Mouse (Mus musculus): ENCODE measurements around the gene Parp4. TPM values are rescaled to one million over a fixed set of nuclear protein-coding genes. Genes with fewer than 3 reads are reported as not detected.

The Parp4 gene
- polyA plus RNA-seq, 1 experiment from 2014 or later = 0.90 TPM

DNA sequence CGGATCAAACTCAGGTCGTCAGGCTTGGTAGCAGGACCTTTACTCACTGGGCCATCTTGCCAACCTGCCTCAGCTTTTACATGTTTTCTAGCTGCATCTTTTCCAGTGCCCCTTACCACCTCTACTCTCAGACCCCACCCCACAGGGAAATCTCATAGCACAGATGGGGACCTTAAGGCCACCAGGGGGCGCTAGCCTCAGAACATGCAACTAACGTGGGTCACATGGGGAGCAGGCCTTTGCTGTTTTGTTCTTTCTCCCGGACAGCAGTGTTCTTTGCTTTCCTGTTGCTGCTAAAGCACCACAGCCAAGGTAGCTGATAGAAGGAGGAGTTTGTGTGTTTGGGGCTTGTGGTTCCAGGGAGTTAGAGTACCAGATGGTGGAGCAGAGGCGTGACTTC is 23.3 kb downstream of the Parp4 start:
- H3K4me3 ChIP-seq (ENCODE audit: low read length) = no peak overlapping the region
- no peaks in the 10 kb centered on the region for H3K9me3 ChIP-seq (ENCODE audit: control insufficient read depth, low read length)
- H3K36me3 ChIP-seq (ENCODE audit: control insufficient read depth, insufficient read depth, low read length) = no peaks in the 10 kb centered on the region
- 45% methylated on average over 6 of the region's 6 CpGs for WGBS
- no peak for ATAC-seq
- H3K27me3 ChIP-seq (replicated peaks; ENCODE audit: control insufficient read depth, insufficient read depth, low read length) = no peaks in the 10 kb centered on the region
- no peak overlapping the region for H3K9ac ChIP-seq (ENCODE audit: low read depth, low read length)
- no peaks in the 10 kb centered on the region for H3K4me1 ChIP-seq (ENCODE audit: control insufficient read depth, insufficient read depth, low read depth, low read length)
- no peak overlapping the region for H3K4me2 ChIP-seq (ENCODE audit: low read length)
- H3K27ac ChIP-seq (ENCODE audit: low read depth, low read length) = no peak overlapping the region

DNA sequence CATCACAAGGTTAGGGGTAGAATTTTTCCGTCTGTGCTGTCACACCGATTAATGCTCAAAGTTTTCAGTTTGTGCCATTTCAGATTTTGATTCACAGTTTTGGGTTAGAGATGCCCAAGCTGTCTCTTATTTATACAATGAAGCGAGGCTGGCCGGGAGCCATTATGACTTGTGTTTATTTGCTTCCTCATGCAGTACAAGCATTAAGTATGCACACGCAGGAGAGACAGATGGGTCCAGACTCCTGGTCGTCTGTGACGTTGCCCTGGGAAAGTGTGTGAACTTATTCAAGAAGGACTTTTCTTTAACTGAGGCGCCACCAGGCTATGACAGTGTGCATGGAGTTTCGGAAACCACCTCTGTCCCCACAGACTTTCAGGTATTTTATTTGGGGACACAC is 26.6 kb downstream of the Parp4 start:
- Histone ChIP-seq H3K36me3 (ENCODE audit: control insufficient read depth, insufficient read depth, low read length) (no peaks in the 10 kb centered on the region), H3K9me3 (ENCODE audit: control insufficient read depth, low read length) (no peaks in the 10 kb centered on the region), H3K4me2 (ENCODE audit: low read length) (no peak overlapping the region), H3K9ac (ENCODE audit: low read depth, low read length) (no peak overlapping the region), H3K4me3 (ENCODE audit: low read length) (no peak overlapping the region), H3K27me3 (replicated peaks; ENCODE audit: control insufficient read depth, insufficient read depth, low read length) (no peaks in the 10 kb centered on the region), H3K27ac (ENCODE audit: low read depth, low read length) (no peak overlapping the region), H3K4me1 (ENCODE audit: control insufficient read depth, insufficient read depth, low read depth, low read length) (no peaks in the 10 kb centered on the region)
- 84% methylated on average over 9 of the region's 9 CpGs for WGBS
- ATAC-seq = no peak

DNA sequence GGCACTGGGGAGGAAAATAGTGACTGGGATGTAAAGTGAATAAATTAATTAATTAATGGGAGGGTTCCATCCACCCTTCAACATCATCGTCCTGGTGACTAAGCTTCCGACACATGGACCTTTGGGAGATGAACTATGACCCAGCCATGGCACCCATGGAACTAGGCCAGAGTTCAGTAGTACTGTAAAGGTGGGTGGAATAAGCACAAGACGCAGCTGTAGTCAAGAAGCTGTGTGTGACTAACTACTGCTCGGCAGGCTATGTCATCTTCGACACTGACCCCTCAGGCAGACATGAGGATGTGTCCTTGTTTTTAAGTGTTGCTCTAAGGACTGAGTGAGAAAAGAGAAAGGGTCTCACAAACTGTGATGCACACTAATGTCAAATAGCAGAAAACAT is 29.0 kb downstream of the Parp4 start:
- no peaks in the 10 kb centered on the region for H3K36me3 ChIP-seq (ENCODE audit: control insufficient read depth, insufficient read depth, low read length)
- H3K27ac ChIP-seq (ENCODE audit: low read depth, low read length) = no peak overlapping the region
- no peak overlapping the region for H3K9ac ChIP-seq (ENCODE audit: low read depth, low read length)
- no peak for ATAC-seq
- H3K9me3 ChIP-seq (ENCODE audit: control insufficient read depth, low read length) = no peaks in the 10 kb centered on the region
- H3K4me3 ChIP-seq (ENCODE audit: low read length) = no peak overlapping the region
- 90% methylated on average over 5 of the region's 5 CpGs for WGBS
- H3K4me1 ChIP-seq (ENCODE audit: control insufficient read depth, insufficient read depth, low read depth, low read length) = no peaks in the 10 kb centered on the region
- no peaks in the 10 kb centered on the region for H3K27me3 ChIP-seq (replicated peaks; ENCODE audit: control insufficient read depth, insufficient read depth, low read length)
- no peak overlapping the region for H3K4me2 ChIP-seq (ENCODE audit: low read length)

DNA sequence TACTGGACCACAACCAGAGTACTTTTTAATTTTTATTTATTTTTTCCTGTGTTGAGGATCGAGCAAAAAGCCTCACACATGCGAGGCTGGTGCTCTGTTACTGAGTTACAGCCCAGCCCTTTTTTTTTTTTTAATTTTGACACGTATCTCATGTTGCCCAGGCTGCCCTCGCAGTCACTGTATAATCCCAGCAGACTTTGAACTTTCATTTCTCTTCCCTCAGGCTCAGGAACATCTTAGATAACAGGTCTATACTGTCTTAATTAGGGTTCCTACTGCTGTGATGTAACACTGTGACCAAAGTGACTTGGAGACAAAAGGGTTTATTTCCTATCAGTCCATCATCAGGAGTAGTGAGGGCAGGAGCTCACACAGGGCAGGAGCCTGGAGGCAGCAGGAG is 29.7 kb downstream of the Parp4 start:
- WGBS = 81% methylated on average over 4 of the region's 4 CpGs
- H3K27me3 ChIP-seq (replicated peaks; ENCODE audit: control insufficient read depth, insufficient read depth, low read length) = no peaks in the 10 kb centered on the region
- H3K4me2 ChIP-seq (ENCODE audit: low read length) = no peak overlapping the region
- H3K4me1 ChIP-seq (ENCODE audit: control insufficient read depth, insufficient read depth, low read depth, low read length) = no peaks in the 10 kb centered on the region
- no peaks in the 10 kb centered on the region for H3K9me3 ChIP-seq (ENCODE audit: control insufficient read depth, low read length)
- no peak overlapping the region for H3K27ac ChIP-seq (ENCODE audit: low read depth, low read length)
- H3K4me3 ChIP-seq (ENCODE audit: low read length) = no peak overlapping the region
- ATAC-seq = no peak
- no peak overlapping the region for H3K9ac ChIP-seq (ENCODE audit: low read depth, low read length)
- no peaks in the 10 kb centered on the region for H3K36me3 ChIP-seq (ENCODE audit: control insufficient read depth, insufficient read depth, low read length)

DNA sequence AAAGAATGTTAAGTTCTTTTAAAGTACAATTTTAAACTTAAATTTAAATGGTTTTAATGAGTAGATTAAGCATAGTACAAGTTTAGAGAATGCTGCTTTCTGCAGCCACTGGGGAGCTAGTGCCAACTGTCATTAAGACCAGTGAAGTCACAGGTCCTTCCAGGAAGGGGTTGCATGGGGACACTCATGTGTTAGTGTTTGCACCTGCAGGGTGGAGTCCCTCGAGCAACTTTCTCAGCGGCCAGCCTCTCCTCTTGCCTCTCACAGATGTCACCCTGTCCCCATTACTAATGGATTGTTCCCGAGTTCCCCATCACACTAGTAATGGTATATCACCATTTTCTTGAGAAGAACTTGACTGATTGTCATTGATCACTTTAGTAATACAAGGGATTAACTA is 37.8 kb downstream of the Parp4 start:
- no peak overlapping the region for H3K9ac ChIP-seq (ENCODE audit: low read depth, low read length)
- no peaks in the 10 kb centered on the region for H3K9me3 ChIP-seq (ENCODE audit: control insufficient read depth, low read length)
- no peak overlapping the region for H3K4me2 ChIP-seq (ENCODE audit: low read length)
- no peaks in the 10 kb centered on the region for H3K4me1 ChIP-seq (ENCODE audit: control insufficient read depth, insufficient read depth, low read depth, low read length)
- H3K27me3 ChIP-seq (replicated peaks; ENCODE audit: control insufficient read depth, insufficient read depth, low read length) = no peaks in the 10 kb centered on the region
- no peaks in the 10 kb centered on the region for H3K36me3 ChIP-seq (ENCODE audit: control insufficient read depth, insufficient read depth, low read length)
- H3K4me3 ChIP-seq (ENCODE audit: low read length) = no peak overlapping the region
- ATAC-seq = no peak
- WGBS = 88% methylated on average over 3 of the region's 3 CpGs
- no peak overlapping the region for H3K27ac ChIP-seq (ENCODE audit: low read depth, low read length)

GRCm38 (mm10) chr14:56617470-56617869 is 42.1 kb downstream of the Parp4 start:
- Histone ChIP-seq H3K36me3 (ENCODE audit: control insufficient read depth, insufficient read depth, low read length) (no peaks in the 10 kb centered on the region), H3K4me3 (ENCODE audit: low read length) (no peak overlapping the region), H3K27ac (ENCODE audit: low read depth, low read length) (no peak overlapping the region), H3K9me3 (ENCODE audit: control insufficient read depth, low read length) (no peaks in the 10 kb centered on the region), H3K4me1 (ENCODE audit: control insufficient read depth, insufficient read depth, low read depth, low read length) (no peaks in the 10 kb centered on the region), H3K9ac (ENCODE audit: low read depth, low read length) (no peak overlapping the region), H3K4me2 (ENCODE audit: low read length) (no peak overlapping the region), H3K27me3 (replicated peaks; ENCODE audit: control insufficient read depth, insufficient read depth, low read length) (no peaks in the 10 kb centered on the region)
- WGBS = 96% methylated on average over 1 of the region's 1 CpGs
- ATAC-seq = no peak

GRCm38 (mm10) chr14:56620425-56620824 is 45.0 kb downstream of the Parp4 start:
- Histone ChIP-seq H3K36me3 (ENCODE audit: control insufficient read depth, insufficient read depth, low read length) (no peaks in the 10 kb centered on the region), H3K27ac (ENCODE audit: low read depth, low read length) (no peak overlapping the region), H3K9ac (ENCODE audit: low read depth, low read length) (no peak overlapping the region), H3K27me3 (replicated peaks; ENCODE audit: control insufficient read depth, insufficient read depth, low read length) (no peaks in the 10 kb centered on the region), H3K4me1 (ENCODE audit: control insufficient read depth, insufficient read depth, low read depth, low read length) (no peaks in the 10 kb centered on the region), H3K4me2 (ENCODE audit: low read length) (no peak overlapping the region), H3K9me3 (ENCODE audit: control insufficient read depth, low read length) (no peaks in the 10 kb centered on the region), H3K4me3 (ENCODE audit: low read length) (no peak overlapping the region)
- ATAC-seq = no peak
- WGBS = 82% methylated on average over 8 of the region's 8 CpGs

- Histone ChIP-seq H3K9ac (ENCODE audit: low read depth, low read length) (no peak overlapping the region), H3K27ac (ENCODE audit: low read depth, low read length) (no peak overlapping the region), H3K27me3 (replicated peaks; ENCODE audit: control insufficient read depth, insufficient read depth, low read length) (no peaks in the 10 kb centered on the region), H3K4me3 (ENCODE audit: low read length) (no peak overlapping the region), H3K9me3 (ENCODE audit: control insufficient read depth, low read length) (no peaks in the 10 kb centered on the region), H3K4me1 (ENCODE audit: control insufficient read depth, insufficient read depth, low read depth, low read length) (no peaks in the 10 kb centered on the region), H3K36me3 (ENCODE audit: control insufficient read depth, insufficient read depth, low read length) (no peaks in the 10 kb centered on the region), H3K4me2 (ENCODE audit: low read length) (no peak overlapping the region)
- whole genome bisulfite sequencing = 92% methylated on average over 4 of the region's 4 CpGs
- no peak for ATAC-seq
Measured at GRCm38 (mm10) chr14:56626202-56626601, 50.8 kb downstream of the Parp4 start.

DNA sequence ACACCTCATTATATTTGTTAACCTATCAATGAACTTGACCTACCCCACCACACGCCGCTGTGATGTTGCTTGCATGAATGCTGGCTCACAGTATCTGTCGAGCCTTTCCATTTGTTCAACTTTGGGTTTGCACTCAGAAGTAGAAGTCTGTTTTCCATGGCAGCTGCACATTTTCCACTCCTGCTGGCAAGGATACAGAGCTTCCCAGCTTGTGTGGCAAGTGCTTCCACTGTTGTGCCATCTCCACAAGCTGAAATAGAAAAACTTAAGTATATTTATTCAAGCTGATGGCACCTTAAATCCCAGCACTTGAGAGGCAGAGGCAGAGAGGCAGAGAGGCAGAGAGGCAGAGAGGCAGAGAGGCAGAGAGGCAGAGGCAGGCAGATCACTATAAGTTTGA is 52.9 kb downstream of the Parp4 start:
- ATAC-seq = no peak
- Histone ChIP-seq H3K9me3 (ENCODE audit: control insufficient read depth, low read length) (no peaks in the 10 kb centered on the region), H3K9ac (ENCODE audit: low read depth, low read length) (no peak overlapping the region), H3K4me3 (ENCODE audit: low read length) (no peak overlapping the region), H3K27me3 (replicated peaks; ENCODE audit: control insufficient read depth, insufficient read depth, low read length) (no peaks in the 10 kb centered on the region), H3K4me1 (ENCODE audit: control insufficient read depth, insufficient read depth, low read depth, low read length) (no peaks in the 10 kb centered on the region), H3K36me3 (ENCODE audit: control insufficient read depth, insufficient read depth, low read length) (no peaks in the 10 kb centered on the region), H3K4me2 (ENCODE audit: low read length) (no peak overlapping the region), H3K27ac (ENCODE audit: low read depth, low read length) (no peak overlapping the region)
- 97% methylated on average over 3 of the region's 3 CpGs for WGBS

- no peak overlapping the region for H3K4me3 ChIP-seq (ENCODE audit: low read length)
- H3K9ac ChIP-seq (ENCODE audit: low read depth, low read length) = no peak overlapping the region
- H3K4me2 ChIP-seq (ENCODE audit: low read length) = no peak overlapping the region
- no peaks in the 10 kb centered on the region for H3K36me3 ChIP-seq (ENCODE audit: control insufficient read depth, insufficient read depth, low read length)
- H3K4me1 ChIP-seq (ENCODE audit: control insufficient read depth, insufficient read depth, low read depth, low read length) = no peaks in the 10 kb centered on the region
- no peak for ATAC-seq
- 95% methylated on average over 2 of the region's 2 CpGs for WGBS
- no peak overlapping the region for H3K27ac ChIP-seq (ENCODE audit: low read depth, low read length)
- H3K9me3 ChIP-seq (ENCODE audit: control insufficient read depth, low read length) = no peaks in the 10 kb centered on the region
- no peaks in the 10 kb centered on the region for H3K27me3 ChIP-seq (replicated peaks; ENCODE audit: control insufficient read depth, insufficient read depth, low read length)
Measured at GRCm38 (mm10) chr14:56631109-56631508, 55.7 kb downstream of the Parp4 start.
